Mouse (Mus musculus) stomach, postnatal 0 days (tissue): ENCODE data around the gene Rab7b. TPM values are rescaled to one million over a fixed set of nuclear protein-coding genes. Genes with fewer than 3 reads are reported as not detected.
A peak's percentile ranks its signal among the peaks of the same experiment; 100 is the strongest.

Source experiments
- ATAC-seq: fragments of 200-750 bp; cut with Nextera tagmentation; 2 replicates; pipeline ENCODE4 v1.8.0; 2017; ENCODE audit not compliant: low FRiP score, low TSS enrichment
- DNase-seq: peaks from one replicate; pipeline ENCODE4 v3.0.0-alpha.2; 2016; ENCODE audit warnings: low spot score
- H3K27ac ChIP-seq: fragments of 300-500 bp; sonication (generic); replicated peaks from 2 replicates; pipeline ENCODE4 v1.5.1; 2014; ENCODE audit warnings: mild to moderate bottlenecking, control low read depth
- H3K27me3 ChIP-seq: fragments of 300-500 bp; sonication (generic); 2 replicates; pipeline ENCODE4 v1.6.1; 2014; ENCODE audit warnings: low read length; ENCODE audit not compliant: control insufficient read depth, insufficient read depth
- H3K36me3 ChIP-seq: fragments of 300-500 bp; sonication (generic); 2 replicates; pipeline ENCODE4 v1.6.1; 2014; ENCODE audit warnings: low read length, mixed read lengths; ENCODE audit not compliant: control insufficient read depth, insufficient read depth
- H3K4me1 ChIP-seq: fragments of 300-500 bp; sonication (generic); replicated peaks from 2 replicates; pipeline ENCODE4 v1.6.1; 2014; ENCODE audit warnings: antibody characterized with exemption; ENCODE audit not compliant: control insufficient read depth, insufficient read depth
- H3K4me2 ChIP-seq: fragments of 300-500 bp; sonication (generic); replicated peaks from 2 replicates; pipeline ENCODE4 v1.6.1; 2014; ENCODE audit warnings: low read depth, mild to moderate bottlenecking, control low read depth, moderate library complexity
- H3K4me3 ChIP-seq: fragments of 300-500 bp; sonication (generic); 2 replicates; pipeline ENCODE4 v1.5.1; 2014; ENCODE audit warnings: low read depth, low read length, control low read depth
- H3K9ac ChIP-seq: fragments of 300-500 bp; sonication (generic); 2 replicates; pipeline ENCODE4 v1.6.1; 2014; ENCODE audit warnings: mild to moderate bottlenecking, low read length, control low read depth, mixed read lengths
- H3K9me3 ChIP-seq: fragments of 300-500 bp; sonication (generic); 2 replicates; pipeline ENCODE4 v1.6.1; 2016; ENCODE audit warnings: low read length; ENCODE audit not compliant: control insufficient read depth
- CTCF ChIP-seq: IDR thresholded peaks from 2 replicates; pipeline ENCODE4 v1.5.1; 2016; ENCODE audit warnings: antibody characterized with exemption, low read depth, mild to moderate bottlenecking, moderate library complexity
- EP300 ChIP-seq: optimal IDR thresholded peaks from 2 replicates; pipeline ENCODE3; 2016; ENCODE audit warnings: antibody characterized with exemption
- whole genome bisulfite sequencing: fragments of 180-500 bp; shearing (Covaris S2); extraction: QIAGEN DNeasy Blood & Tissue Kit; methylation state at CpG from one replicate; pipeline ENCODE4 v1.1.7; 2014; 5-methylcytosine and 5-hydroxymethylcytosine counted together
- polyA plus RNA-seq: library from polyadenylated mRNA; unstranded; fragments of >200 nt; fragmentation: Nextera tagmentation; extraction: Ambion mirVana; gene quantifications from 2 replicates; pipeline ENCODE4 v1.2.1, GENCODE M21; 2015

Rab7b gene
- polyA plus RNA-seq, 1 experiment from 2014 or later = 13.5 TPM

DNA sequence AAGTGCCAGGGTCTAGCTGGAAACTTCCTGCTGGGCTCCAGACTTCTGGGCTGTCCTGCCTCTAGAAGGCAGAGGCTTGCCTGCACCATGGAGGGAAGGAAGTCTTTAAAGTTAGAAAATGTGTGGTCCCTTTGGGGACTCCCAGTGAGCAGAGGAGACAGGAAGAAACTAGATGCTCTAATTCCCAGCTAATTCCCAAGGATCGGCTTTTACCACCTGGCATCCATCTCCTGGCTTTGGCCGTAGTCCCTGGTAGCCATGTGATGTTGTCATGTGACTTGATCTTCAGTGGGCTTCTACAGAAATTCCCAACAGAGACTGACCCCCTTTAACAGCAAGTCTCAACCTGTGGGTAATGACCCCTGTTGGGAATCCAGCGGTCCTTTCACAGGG, 71.9 kb downstream of the Rab7b start:
- H3K4me3 ChIP-seq = no peak overlapping the region
- DNase-seq (peak; percentile 14), ATAC-seq (no peak)
- peak overlapping the region; percentile 35; the same call in 1 of the 2 replicates for H3K27ac ChIP-seq
- H3K9me3 ChIP-seq = no peaks in the 10 kb centered on the region
- no peaks in the 10 kb centered on the region for H3K4me1 ChIP-seq
- H3K4me2 ChIP-seq = no peak overlapping the region
- H3K9ac ChIP-seq = no peak overlapping the region
- TF ChIP-seq EP300 (no peak), CTCF (no peak)
- 67% methylated on average over 3 of the region's 3 CpGs for WGBS
- H3K36me3 ChIP-seq = no peaks in the 10 kb centered on the region
- no peaks in the 10 kb centered on the region for H3K27me3 ChIP-seq

DNA sequence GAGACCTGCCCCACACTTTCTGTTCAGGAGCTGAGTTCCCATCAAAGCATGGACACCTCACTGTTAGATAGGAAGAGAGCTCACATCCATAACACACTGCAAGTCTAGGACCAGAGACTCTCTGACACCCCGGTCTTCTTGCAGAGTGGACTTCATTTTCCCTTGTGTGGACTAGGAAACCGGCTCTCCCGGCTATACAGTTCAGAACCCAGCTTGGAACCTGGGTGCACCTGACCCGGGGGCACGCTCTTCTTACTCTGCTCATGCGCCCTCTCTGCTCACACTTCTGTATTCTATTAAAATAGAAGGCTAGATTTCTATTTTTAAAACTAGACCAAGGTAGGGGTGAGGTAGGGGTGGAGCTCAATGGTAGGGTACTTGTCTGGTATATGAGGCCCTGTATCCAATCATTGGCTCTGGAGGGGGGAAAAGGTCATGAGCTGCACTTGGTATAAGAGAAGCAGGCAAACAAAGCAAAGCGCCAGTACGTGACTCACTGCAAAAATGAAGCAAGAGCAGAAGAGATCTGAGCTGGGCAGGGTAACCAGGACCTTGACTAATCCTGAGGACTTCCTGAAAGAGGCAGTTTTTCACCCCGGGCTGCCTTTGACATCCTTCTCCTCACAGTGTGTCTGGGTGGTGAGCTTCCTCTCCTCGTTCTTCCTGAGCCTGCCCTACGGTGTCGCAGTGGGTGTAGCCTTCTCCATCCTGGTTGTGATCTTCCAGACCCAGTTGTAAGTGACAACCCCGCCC, 72.8 kb downstream of the Rab7b start:
- Histone ChIP-seq H3K9ac (no peak overlapping the region), H3K4me3 (no peak overlapping the region), H3K36me3 (no peaks in the 10 kb centered on the region), H3K4me1 (no peaks in the 10 kb centered on the region), H3K4me2 (no peak overlapping the region), H3K9me3 (no peaks in the 10 kb centered on the region), H3K27ac (peak overlapping the region; percentile 45; the same call in 1 of the 2 replicates), H3K27me3 (no peaks in the 10 kb centered on the region)
- TF ChIP-seq EP300 (no peak), CTCF (no peak)
- DNase-seq = peak; percentile 62
- ATAC-seq = peak; percentile 78
- WGBS = 64% methylated on average over 13 of the region's 13 CpGs

DNA sequence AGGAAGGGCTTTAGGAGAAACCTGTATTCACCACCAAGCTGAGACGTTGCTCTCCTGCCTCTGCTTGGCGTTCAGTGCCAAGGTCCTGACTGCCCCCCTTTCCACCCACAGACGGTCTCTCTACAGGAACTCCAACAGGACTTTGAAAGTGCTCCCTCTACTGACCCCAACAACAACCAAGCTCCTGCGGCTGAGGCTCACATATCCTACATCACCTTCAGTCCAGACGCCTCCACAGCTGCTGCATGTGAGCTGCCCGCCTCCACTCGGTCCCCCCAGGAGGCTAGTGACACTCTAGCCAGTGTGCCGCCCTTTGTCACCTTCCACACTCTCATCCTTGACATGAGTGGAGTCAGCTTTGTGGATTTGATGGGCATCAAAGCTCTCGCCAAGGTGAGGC, 75.2 kb downstream of the Rab7b start:
- WGBS = 65% methylated on average over 9 of the region's 9 CpGs

DNA sequence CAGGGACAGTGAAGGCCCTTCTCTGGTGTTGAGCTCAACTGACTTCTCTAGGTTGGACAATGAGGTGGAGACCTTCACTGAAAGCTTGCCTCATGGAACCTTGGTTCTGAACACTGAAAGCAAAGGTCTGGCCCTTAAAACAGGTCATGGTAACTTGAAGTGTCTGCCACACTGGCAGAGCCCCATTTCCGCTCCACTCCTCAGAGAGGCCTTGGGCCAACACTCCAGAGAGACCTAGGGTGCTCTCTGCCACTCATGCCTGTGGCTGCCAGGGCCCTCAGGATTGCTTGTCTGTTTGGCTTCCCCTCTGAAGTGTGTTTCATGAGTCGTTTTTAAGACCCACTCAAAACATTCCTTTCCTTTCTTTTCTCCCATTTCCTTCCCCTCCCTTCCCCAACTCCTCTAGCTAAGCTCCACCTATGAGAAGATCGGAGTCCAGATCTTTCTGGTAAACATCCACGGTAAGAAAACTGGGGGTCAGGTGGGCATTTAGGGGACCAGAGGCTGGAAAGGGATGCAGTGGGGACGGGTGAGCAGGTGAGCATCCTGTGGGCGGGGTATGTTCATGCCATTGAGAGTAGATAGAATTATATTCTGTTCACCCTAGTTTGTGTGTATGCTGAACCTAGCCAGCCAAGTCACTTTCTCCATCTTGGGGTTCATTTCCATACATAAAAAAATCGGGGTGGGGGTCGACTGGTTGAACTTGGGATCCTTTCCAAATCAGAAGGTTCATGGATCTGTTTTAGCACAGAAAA, 76.3 kb downstream of the Rab7b start:
- Histone ChIP-seq H3K27ac (no peak overlapping the region), H3K27me3 (no peaks in the 10 kb centered on the region), H3K4me1 (no peaks in the 10 kb centered on the region), H3K9ac (no peak overlapping the region), H3K4me2 (no peak overlapping the region), H3K4me3 (no peak overlapping the region), H3K36me3 (no peaks in the 10 kb centered on the region), H3K9me3 (no peaks in the 10 kb centered on the region)
- ATAC-seq (no peak), DNase-seq (no peak)
- 53% methylated on average over 8 of the region's 8 CpGs for WGBS
- TF ChIP-seq EP300 = no peak
- TF ChIP-seq CTCF = no peak

More for the DNA sequence above, 75.2 kb downstream of the Rab7b start:
- peak; percentile 44 for TF ChIP-seq CTCF
- no peak for TF ChIP-seq EP300
- DNase-seq = peak; percentile 18
- no peaks in the 10 kb centered on the region for H3K27me3 ChIP-seq
- no peak overlapping the region for H3K4me3 ChIP-seq
- no peak overlapping the region for H3K9ac ChIP-seq
- ATAC-seq = no peak
- no peaks in the 10 kb centered on the region for H3K4me1 ChIP-seq
- no peak overlapping the region for H3K27ac ChIP-seq
- H3K4me2 ChIP-seq = no peak overlapping the region
- no peaks in the 10 kb centered on the region for H3K36me3 ChIP-seq
- H3K9me3 ChIP-seq = no peaks in the 10 kb centered on the region

Other genes with a start within 250 kb of the Rab7b start
- gene Srgap2, start 161.3 kb upstream of the Rab7b start, polyA plus RNA-seq = 7.7 and 9.1 TPM in 2 replicates
- 1.3 and 1.5 TPM in 2 replicates for gene Fam72a, start 160.8 kb upstream of the Rab7b start, polyA plus RNA-seq
- 0.02 and 0.04 TPM in 2 replicates for gene Avpr1b, start 89.5 kb upstream of the Rab7b start, polyA plus RNA-seq
- gene Ctse, start 50.4 kb upstream of the Rab7b start, polyA plus RNA-seq = 596 and 695 TPM in 2 replicates
- gene Slc26a9, start 55.3 kb downstream of the Rab7b start, polyA plus RNA-seq = 15.4 and 17.6 TPM in 2 replicates
- gene Pm20d1, start 108.7 kb downstream of the Rab7b start, polyA plus RNA-seq = 1.1 and 1.4 TPM in 2 replicates
- 7.0 and 7.1 TPM in 2 replicates for gene Slc41a1, start 138.8 kb downstream of the Rab7b start, polyA plus RNA-seq
- 21.4 and 21.6 TPM in 2 replicates for gene Rab29, start 178.5 kb downstream of the Rab7b start, polyA plus RNA-seq
- 24.2 and 30.4 TPM in 2 replicates for gene Nucks1, start 221.8 kb downstream of the Rab7b start, polyA plus RNA-seq